Mouse (Mus musculus): ENCODE measurements at regions not wholly inside any gene's neighbourhood (a gene's known extent, or its start where the extent isn't known, plus 50 kb on each side); places are given as distances from the start of the nearest gene placed in this dataset.

GRCm38 (mm10) chr15:31987291-31987690, 189.8 kb upstream of the Tas2r119 start:
- DNase-seq (ENCODE audit: low read depth), result peak; percentile 30
- TF ChIP-seq POLR2A (IDR thresholded peaks at IDR 0.05; ENCODE audit: borderline replicate concordance, extremely low read depth, insufficient read depth, insufficient read length, poor library complexity, severe bottlenecking), result no peak
- TF ChIP-seq CTCF (IDR thresholded peaks at IDR 0.05; ENCODE audit: borderline replicate concordance, extremely low read depth, insufficient read depth, insufficient read length), result no peak

GRCm38 (mm10) chr15:31989093-31989492, 188.0 kb upstream of the Tas2r119 start:
- no peak for DNase-seq (ENCODE audit: low read depth)
- no peak for TF ChIP-seq CTCF (IDR thresholded peaks at IDR 0.05; ENCODE audit: borderline replicate concordance, extremely low read depth, insufficient read depth, insufficient read length)
- TF ChIP-seq POLR2A (IDR thresholded peaks at IDR 0.05; ENCODE audit: borderline replicate concordance, extremely low read depth, insufficient read depth, insufficient read length, poor library complexity, severe bottlenecking), result no peak

- peak; percentile 93 for DNase-seq (ENCODE audit: low read depth)
- no peak for TF ChIP-seq POLR2A (IDR thresholded peaks at IDR 0.05; ENCODE audit: borderline replicate concordance, extremely low read depth, insufficient read depth, insufficient read length, poor library complexity, severe bottlenecking)
- TF ChIP-seq CTCF (IDR thresholded peaks at IDR 0.05; ENCODE audit: borderline replicate concordance, extremely low read depth, insufficient read depth, insufficient read length), result no peak
Observed at GRCm38 (mm10) chr15:31989593-31990290, 187.3 kb upstream of the Tas2r119 start.

DNA sequence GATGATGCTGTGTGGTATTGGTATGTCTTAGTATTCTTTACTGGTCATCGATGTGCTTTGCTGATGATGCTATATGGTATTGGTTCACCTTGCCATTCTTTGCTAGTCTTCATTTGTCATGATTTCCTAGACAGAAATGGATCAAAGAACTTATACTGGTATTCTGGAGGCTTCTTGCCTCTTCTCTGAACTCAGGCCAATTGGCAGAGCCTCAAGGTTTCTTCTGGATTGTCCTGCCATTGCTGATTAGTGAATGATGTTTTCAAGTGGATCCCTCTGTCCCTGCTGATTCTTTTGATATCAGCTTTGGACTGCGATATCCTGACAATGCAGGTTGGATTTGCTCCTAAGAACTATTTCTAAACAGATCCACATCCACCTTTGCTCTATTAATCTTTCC, 179.1 kb upstream of the Tas2r119 start:
- DNase-seq (ENCODE audit: low read depth), result no peak

DNA sequence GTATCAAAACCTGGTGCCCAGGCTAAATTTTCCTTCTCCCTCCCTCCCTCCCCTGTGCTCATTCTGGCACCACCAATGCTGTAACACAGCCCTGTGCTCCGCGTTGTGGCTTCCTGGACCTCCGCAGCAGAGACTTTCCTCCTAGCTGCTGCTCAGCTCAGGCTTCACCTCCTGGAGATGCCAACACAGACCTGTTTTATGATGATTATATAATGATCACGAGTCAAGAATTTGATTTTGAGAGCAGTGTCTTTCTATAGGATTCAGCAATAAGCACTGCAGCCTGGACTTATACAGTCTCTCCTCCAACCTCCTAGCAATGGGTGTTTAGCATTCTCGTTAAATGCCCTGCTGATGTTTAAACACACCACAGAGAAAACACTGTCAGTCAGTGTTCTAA, 177.5 kb upstream of the Tas2r119 start:
- DNase-seq (ENCODE audit: low read depth), result no peak
- TF ChIP-seq POLR2A (IDR thresholded peaks at IDR 0.05; ENCODE audit: borderline replicate concordance, extremely low read depth, insufficient read depth, insufficient read length, poor library complexity, severe bottlenecking) (no peak), CTCF (IDR thresholded peaks at IDR 0.05; ENCODE audit: borderline replicate concordance, extremely low read depth, insufficient read depth, insufficient read length) (no peak)

More for the DNA sequence above, 179.1 kb upstream of the Tas2r119 start:
- TF ChIP-seq CTCF (IDR thresholded peaks at IDR 0.05; ENCODE audit: borderline replicate concordance, extremely low read depth, insufficient read depth, insufficient read length) (no peak), POLR2A (IDR thresholded peaks at IDR 0.05; ENCODE audit: borderline replicate concordance, extremely low read depth, insufficient read depth, insufficient read length, poor library complexity, severe bottlenecking) (no peak)

- DNase-seq (ENCODE audit: low read depth), result peak; percentile 98
- no peak for TF ChIP-seq CTCF (IDR thresholded peaks at IDR 0.05; ENCODE audit: borderline replicate concordance, extremely low read depth, insufficient read depth, insufficient read length)
Observed at GRCm38 (mm10) chr15:32002950-32003422, 174.1 kb upstream of the Tas2r119 start.

- peak; percentile 72 for DNase-seq (ENCODE audit: low read depth)
Observed at GRCm38 (mm10) chr15:32003489-32003888, 173.6 kb upstream of the Tas2r119 start.

GRCm38 (mm10) chr15:32005986-32006385, 171.1 kb upstream of the Tas2r119 start:
- TF ChIP-seq CTCF (IDR thresholded peaks at IDR 0.05; ENCODE audit: borderline replicate concordance, extremely low read depth, insufficient read depth, insufficient read length) (no peak; the same call in 1 of the 2 replicates), POLR2A (IDR thresholded peaks at IDR 0.05; ENCODE audit: borderline replicate concordance, extremely low read depth, insufficient read depth, insufficient read length, poor library complexity, severe bottlenecking) (no peak)
- no peak for DNase-seq (ENCODE audit: low read depth)

More at GRCm38 (mm10) chr15:32003489-32003888, 173.6 kb upstream of the Tas2r119 start:
- no peak for TF ChIP-seq POLR2A (IDR thresholded peaks at IDR 0.05; ENCODE audit: borderline replicate concordance, extremely low read depth, insufficient read depth, insufficient read length, poor library complexity, severe bottlenecking)
- no peak for TF ChIP-seq CTCF (IDR thresholded peaks at IDR 0.05; ENCODE audit: borderline replicate concordance, extremely low read depth, insufficient read depth, insufficient read length)

GRCm38 (mm10) chr15:32009818-32010217, 167.3 kb upstream of the Tas2r119 start:
- TF ChIP-seq POLR2A (IDR thresholded peaks at IDR 0.05; ENCODE audit: borderline replicate concordance, extremely low read depth, insufficient read depth, insufficient read length, poor library complexity, severe bottlenecking) (no peak), CTCF (IDR thresholded peaks at IDR 0.05; ENCODE audit: borderline replicate concordance, extremely low read depth, insufficient read depth, insufficient read length) (no peak)
- DNase-seq (ENCODE audit: low read depth), result no peak

- no peak for TF ChIP-seq POLR2A (IDR thresholded peaks at IDR 0.05; ENCODE audit: borderline replicate concordance, extremely low read depth, insufficient read depth, insufficient read length, poor library complexity, severe bottlenecking)
- peak; percentile 38; the same call in 1 of the 2 replicates for TF ChIP-seq CTCF (IDR thresholded peaks at IDR 0.05; ENCODE audit: borderline replicate concordance, extremely low read depth, insufficient read depth, insufficient read length)
- peak; percentile 50 for DNase-seq (ENCODE audit: low read depth)
Observed at GRCm38 (mm10) chr15:32012044-32012443, 165.0 kb upstream of the Tas2r119 start.

- no peak for DNase-seq (ENCODE audit: low read depth)
- no peak for TF ChIP-seq POLR2A (IDR thresholded peaks at IDR 0.05; ENCODE audit: borderline replicate concordance, extremely low read depth, insufficient read depth, insufficient read length, poor library complexity, severe bottlenecking)
- no peak for TF ChIP-seq CTCF (IDR thresholded peaks at IDR 0.05; ENCODE audit: borderline replicate concordance, extremely low read depth, insufficient read depth, insufficient read length)
Observed at GRCm38 (mm10) chr15:32012838-32013237, 164.3 kb upstream of the Tas2r119 start.

- TF ChIP-seq CTCF (IDR thresholded peaks at IDR 0.05; ENCODE audit: borderline replicate concordance, extremely low read depth, insufficient read depth, insufficient read length) (no peak), POLR2A (IDR thresholded peaks at IDR 0.05; ENCODE audit: borderline replicate concordance, extremely low read depth, insufficient read depth, insufficient read length, poor library complexity, severe bottlenecking) (no peak)
- no peak for DNase-seq (ENCODE audit: low read depth)
Observed at GRCm38 (mm10) chr15:32015169-32015568, 161.9 kb upstream of the Tas2r119 start.
